Mouse (Mus musculus): Measurements from ENCODE around the gene 1110032F04Rik. TPM values are rescaled to one million over a fixed set of nuclear protein-coding genes. Genes with fewer than 3 reads are reported as not detected.

Gene 1110032F04Rik
- polyA plus RNA-seq (2012; rRNA removed): 0.69 and 0.86 TPM in 2 replicates

DNA sequence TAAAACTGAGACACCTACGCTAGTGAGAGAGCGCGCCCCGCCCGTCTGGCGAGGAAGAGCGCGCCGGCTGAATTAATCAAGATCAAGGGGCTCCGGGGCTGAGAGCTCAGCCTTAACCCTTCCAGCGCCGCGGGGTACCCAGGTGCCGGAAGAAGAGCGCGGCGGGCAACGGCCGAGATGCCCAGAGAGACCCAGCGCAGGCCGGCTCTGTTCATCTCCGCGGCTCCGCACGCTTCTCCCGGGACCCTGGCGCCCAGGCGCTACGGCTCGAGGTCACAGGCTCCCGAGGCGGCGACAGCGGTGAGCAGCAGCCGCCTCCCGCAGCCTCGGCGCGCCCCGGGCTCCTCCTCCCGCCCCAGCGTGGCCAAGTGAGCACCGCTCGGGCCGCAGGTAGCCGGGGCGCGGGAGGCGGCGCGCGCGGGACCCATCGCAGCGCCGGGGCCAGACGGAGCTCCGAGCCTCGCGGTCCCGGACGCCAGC lies at the start of gene 1110032F04Rik:
Gene 1110032F04Rik (plus strand): TSS at position 376 of the 480 bp plus-strand sequence.
- 1% methylated on average over 62 of the region's 62 CpGs for WGBS
- Histone ChIP-seq H3K4me3 (replicated peaks; ENCODE audit: extremely low read depth, low read depth, low read length) (peak within 1 kb of the TSS; percentile 46), H3K4me1 (ENCODE audit: control insufficient read depth, insufficient read depth, low read length) (0 out of 2 replicates have a peak, but pooled peaks cover 4% of the 10 kb centered on the region)
- DNase-seq: peak; percentile 7
- TF ChIP-seq POLR2A (IDR thresholded peaks at IDR 0.05; ENCODE audit: borderline replicate concordance, extremely low read depth, low read depth, low read length) (no peak), CTCF (IDR thresholded peaks at IDR 0.05; ENCODE audit: insufficient read depth, low read length) (no peak)

DNA sequence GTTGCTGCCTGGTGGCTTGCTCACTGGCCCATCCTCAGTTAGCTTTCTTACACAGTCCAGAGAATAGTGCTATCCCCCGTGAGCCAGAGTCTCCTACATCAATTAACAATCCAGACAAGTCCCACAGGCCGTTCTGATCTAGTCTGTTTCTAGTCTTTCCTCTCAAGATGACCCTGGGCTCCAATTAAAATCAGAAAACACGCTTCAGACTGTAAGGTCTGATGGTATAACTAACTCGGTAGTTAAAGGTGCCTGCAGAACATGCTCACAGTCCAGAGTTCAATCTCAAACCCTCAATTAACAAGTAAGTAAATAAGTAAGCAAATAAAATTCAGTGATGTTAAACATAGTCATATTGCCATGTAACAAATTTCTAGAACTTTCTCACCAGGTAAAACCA lies 48.0 kb upstream of the 1110032F04Rik start:
- Histone ChIP-seq H3K4me3 (replicated peaks; ENCODE audit: extremely low read depth, low read depth, low read length) (no peak overlapping the region), H3K4me1 (ENCODE audit: control insufficient read depth, insufficient read depth, low read length) (no peaks in the 10 kb centered on the region)
- WGBS: 78% methylated on average over 4 of the region's 4 CpGs
- no peak for DNase-seq
- no peak for TF ChIP-seq CTCF (IDR thresholded peaks at IDR 0.05; ENCODE audit: insufficient read depth, low read length)
- TF ChIP-seq POLR2A (IDR thresholded peaks at IDR 0.05; ENCODE audit: borderline replicate concordance, extremely low read depth, low read depth, low read length): no peak

DNA sequence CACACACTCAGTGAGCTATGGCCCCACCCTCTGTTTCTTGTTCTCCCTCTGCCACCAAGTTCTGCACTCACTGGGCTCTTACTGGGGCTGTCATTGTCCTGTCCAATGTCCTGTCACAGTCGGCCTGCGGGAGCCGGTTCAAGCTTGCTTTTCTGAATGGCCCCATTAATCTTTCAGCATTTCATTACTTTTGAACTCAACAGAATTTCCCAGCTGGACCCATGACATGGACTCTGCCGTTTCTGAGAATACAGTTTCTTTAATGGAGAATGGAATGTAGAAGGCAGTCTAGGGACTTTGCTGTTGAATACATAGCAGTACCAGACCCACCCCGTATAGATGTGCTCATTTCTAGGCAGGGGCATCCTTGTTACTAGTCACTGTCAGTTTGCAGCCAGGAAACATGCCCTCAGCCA lies 47.5 kb upstream of the 1110032F04Rik start:
- 52% methylated on average over 5 of the region's 5 CpGs for WGBS
- no peaks in the 10 kb centered on the region for H3K4me1 ChIP-seq (ENCODE audit: control insufficient read depth, insufficient read depth, low read length)
- H3K4me3 ChIP-seq (replicated peaks; ENCODE audit: extremely low read depth, low read depth, low read length): no peak overlapping the region
- no peak for DNase-seq
- TF ChIP-seq CTCF (IDR thresholded peaks at IDR 0.05; ENCODE audit: insufficient read depth, low read length): no peak
- no peak for TF ChIP-seq POLR2A (IDR thresholded peaks at IDR 0.05; ENCODE audit: borderline replicate concordance, extremely low read depth, low read depth, low read length)

DNA sequence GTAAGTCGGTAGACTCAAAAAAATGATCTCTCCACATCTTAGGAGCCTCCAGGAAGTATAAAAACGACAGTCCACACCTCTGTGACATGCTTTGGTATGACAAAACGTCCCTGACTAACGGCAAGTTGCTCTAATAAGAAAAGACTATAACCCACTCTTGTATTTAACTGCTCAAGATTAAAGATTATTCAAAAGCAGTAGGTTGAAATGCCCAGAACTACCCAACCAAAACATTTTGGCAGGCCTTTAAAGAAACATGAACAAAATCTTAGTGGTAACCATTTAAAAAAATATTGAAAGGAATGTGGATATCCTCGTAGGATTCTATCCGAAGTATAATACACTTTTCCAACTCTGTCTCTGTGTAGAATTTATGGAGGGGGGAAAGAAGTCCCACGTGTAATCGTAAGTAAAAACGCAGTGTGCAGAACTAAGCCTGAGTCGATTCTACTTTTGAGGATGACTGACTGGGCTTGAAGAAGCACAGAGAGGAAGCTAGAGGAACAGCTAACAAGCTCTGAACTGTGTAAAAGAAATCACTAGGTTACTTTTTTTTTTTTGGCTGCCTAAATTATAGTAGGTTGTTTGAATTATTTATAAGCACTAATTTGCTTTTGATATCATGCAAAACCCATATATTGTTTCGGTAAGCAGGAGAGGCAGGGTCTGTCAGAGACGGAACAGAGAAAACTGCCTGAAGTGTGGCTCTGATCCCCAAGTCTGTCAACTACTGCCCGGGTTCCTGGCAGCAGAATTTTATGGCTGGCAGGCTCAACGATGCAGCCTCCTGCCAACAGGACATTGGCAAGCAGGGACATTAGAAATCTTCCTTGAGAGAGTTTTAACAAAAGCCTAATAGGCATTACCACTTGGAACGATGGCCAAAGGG lies 45.3 kb upstream of the 1110032F04Rik start:
- 69% methylated on average over 15 of the region's 15 CpGs for WGBS

DNA sequence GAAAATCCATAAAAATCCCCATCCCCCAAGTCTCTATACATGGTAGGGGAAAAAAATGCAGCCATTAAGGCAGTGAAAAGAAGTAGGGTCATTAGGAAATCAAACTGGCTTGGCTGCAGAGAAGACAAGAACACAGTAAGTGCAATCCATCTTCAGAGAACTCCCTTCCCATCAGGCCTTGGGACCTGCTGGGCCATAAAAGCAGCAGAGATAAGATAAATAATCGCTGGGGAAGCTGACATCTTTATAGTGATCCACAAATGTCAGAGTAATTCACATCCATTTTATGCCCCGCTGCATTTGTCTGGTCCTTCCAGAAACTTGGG lies 44.7 kb upstream of the 1110032F04Rik start:
- 44% methylated on average over 2 of the region's 2 CpGs for WGBS
- TF ChIP-seq POLR2A (IDR thresholded peaks at IDR 0.05; ENCODE audit: borderline replicate concordance, extremely low read depth, low read depth, low read length): no peak
- TF ChIP-seq CTCF (IDR thresholded peaks at IDR 0.05; ENCODE audit: insufficient read depth, low read length): no peak
- no peaks in the 10 kb centered on the region for H3K4me1 ChIP-seq (ENCODE audit: control insufficient read depth, insufficient read depth, low read length)
- H3K4me3 ChIP-seq (replicated peaks; ENCODE audit: extremely low read depth, low read depth, low read length): no peak overlapping the region
- DNase-seq: no peak

More for the DNA sequence above, 45.3 kb upstream of the 1110032F04Rik start:
- Histone ChIP-seq H3K4me3 (replicated peaks; ENCODE audit: extremely low read depth, low read depth, low read length) (no peak overlapping the region), H3K4me1 (ENCODE audit: control insufficient read depth, insufficient read depth, low read length) (no peaks in the 10 kb centered on the region)
- DNase-seq: no peak
- TF ChIP-seq CTCF (IDR thresholded peaks at IDR 0.05; ENCODE audit: insufficient read depth, low read length): no peak
- no peak for TF ChIP-seq POLR2A (IDR thresholded peaks at IDR 0.05; ENCODE audit: borderline replicate concordance, extremely low read depth, low read depth, low read length)

DNA sequence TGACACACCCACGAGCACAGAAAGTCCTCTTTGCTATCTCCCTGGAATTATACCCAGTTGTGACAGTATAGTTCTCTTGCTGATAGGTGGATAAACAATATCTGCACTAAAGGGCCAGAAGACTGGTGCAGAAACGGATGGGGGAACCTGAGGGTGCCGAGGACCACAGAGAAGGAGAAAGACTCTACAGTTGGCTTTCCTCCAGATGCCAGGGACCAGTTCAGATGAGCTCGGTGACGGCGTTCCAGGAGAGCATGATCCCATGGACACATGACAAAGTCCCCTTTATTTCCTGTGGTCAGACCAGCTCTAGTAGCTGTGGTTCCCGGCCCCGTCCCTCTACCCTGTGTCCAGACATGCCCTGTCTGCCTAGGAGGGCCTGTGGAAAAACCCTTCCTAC lies 44.2 kb upstream of the 1110032F04Rik start:
- 73% methylated on average over 8 of the region's 8 CpGs for WGBS
- no peaks in the 10 kb centered on the region for H3K4me1 ChIP-seq (ENCODE audit: control insufficient read depth, insufficient read depth, low read length)
- no peak overlapping the region for H3K4me3 ChIP-seq (replicated peaks; ENCODE audit: extremely low read depth, low read depth, low read length)
- DNase-seq: no peak
- TF ChIP-seq CTCF (IDR thresholded peaks at IDR 0.05; ENCODE audit: insufficient read depth, low read length) (no peak), POLR2A (IDR thresholded peaks at IDR 0.05; ENCODE audit: borderline replicate concordance, extremely low read depth, low read depth, low read length) (no peak)

DNA sequence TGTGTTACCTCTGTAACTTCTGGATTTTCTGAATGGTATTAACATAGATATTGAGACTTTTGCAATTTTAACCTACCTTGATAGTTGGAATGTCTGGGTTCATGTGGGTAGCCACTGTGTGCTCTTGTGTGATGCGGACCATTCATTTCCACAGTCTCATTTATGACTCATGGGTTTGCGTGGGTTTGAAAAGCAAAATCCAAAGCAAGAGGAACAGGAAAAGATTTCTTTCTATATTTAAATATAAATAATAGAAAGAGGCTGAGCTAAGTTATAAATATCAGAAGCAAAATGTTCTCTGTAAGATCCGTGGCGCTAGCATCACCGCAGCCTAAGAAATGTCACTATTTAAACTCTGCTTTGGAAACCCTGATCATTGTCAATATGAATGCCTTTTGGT lies 41.7 kb upstream of the 1110032F04Rik start:
- 88% methylated on average over 5 of the region's 5 CpGs for WGBS
- DNase-seq: no peak
- Histone ChIP-seq H3K4me1 (ENCODE audit: control insufficient read depth, insufficient read depth, low read length) (no peaks in the 10 kb centered on the region), H3K4me3 (replicated peaks; ENCODE audit: extremely low read depth, low read depth, low read length) (no peak overlapping the region)
- TF ChIP-seq CTCF (IDR thresholded peaks at IDR 0.05; ENCODE audit: insufficient read depth, low read length): no peak
- no peak for TF ChIP-seq POLR2A (IDR thresholded peaks at IDR 0.05; ENCODE audit: borderline replicate concordance, extremely low read depth, low read depth, low read length)

DNA sequence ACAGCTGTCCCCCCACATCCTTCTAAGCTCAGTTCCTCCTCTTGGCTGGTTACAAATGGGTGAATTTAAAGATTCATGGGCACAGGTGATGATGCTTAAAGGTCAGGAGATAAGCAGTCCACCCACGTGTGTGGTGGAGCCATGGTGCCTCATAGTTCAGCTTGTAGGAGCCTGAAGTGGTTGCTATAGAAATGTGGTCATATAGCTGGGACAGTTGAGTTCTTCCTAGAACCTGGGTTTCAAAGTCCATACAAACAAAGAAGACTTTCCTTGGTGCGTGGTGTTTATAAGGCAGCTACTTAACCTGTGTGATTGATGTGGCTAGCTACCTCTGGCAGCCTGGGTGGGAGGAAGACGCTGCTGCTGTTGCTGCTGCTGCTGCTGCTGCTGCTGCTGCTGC lies 39.4 kb upstream of the 1110032F04Rik start:
- no peak overlapping the region for H3K4me3 ChIP-seq (replicated peaks; ENCODE audit: extremely low read depth, low read depth, low read length)
- 71% methylated on average over 3 of the region's 3 CpGs for WGBS
- no peak for TF ChIP-seq CTCF (IDR thresholded peaks at IDR 0.05; ENCODE audit: insufficient read depth, low read length)
- no peak for TF ChIP-seq POLR2A (IDR thresholded peaks at IDR 0.05; ENCODE audit: borderline replicate concordance, extremely low read depth, low read depth, low read length)

DNA sequence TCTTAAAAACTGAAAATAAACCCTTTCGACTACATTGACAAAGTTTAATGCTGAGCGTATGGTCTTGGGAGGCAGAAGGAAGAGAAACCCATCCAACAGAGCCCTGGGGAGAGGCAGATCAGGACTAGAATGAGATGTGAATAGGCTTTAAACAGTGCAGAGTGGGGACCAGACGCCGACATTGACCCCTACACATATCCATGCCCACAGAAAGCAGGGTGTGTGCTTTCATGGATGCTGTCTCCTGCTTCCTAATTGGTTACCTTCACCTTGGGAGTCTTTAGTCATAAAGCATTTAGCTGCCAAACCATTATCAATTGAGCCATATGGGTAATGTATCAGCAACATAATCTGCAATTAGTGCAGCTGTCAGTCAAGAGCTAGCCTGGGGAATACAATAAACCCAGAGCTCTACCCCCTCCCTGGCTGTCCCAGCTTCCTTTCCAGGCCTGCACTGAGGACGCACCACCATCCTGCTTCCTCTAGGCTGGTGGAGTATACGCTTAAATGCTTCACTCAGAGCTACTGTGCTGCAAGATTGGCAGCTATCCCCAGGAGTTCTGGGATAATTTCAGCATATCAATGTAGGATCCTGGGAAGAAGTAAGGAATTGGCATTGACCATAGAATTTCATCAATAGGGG lies 32.4 kb upstream of the 1110032F04Rik start:
- WGBS: 80% methylated on average over 6 of the region's 6 CpGs
- TF ChIP-seq POLR2A (IDR thresholded peaks at IDR 0.05; ENCODE audit: borderline replicate concordance, extremely low read depth, low read depth, low read length) (no peak), CTCF (IDR thresholded peaks at IDR 0.05; ENCODE audit: insufficient read depth, low read length) (no peak)
- DNase-seq: no peak
- Histone ChIP-seq H3K4me1 (ENCODE audit: control insufficient read depth, insufficient read depth, low read length) (no peaks in the 10 kb centered on the region), H3K4me3 (replicated peaks; ENCODE audit: extremely low read depth, low read depth, low read length) (no peak overlapping the region)

More for the DNA sequence above, 39.4 kb upstream of the 1110032F04Rik start:
- DNase-seq: no peak
- no peaks in the 10 kb centered on the region for H3K4me1 ChIP-seq (ENCODE audit: control insufficient read depth, insufficient read depth, low read length)

Measured in lung, adult 2 months (tissue).